9 mouse cellular contexts compared by ENCODE assay signal in genomic region chr11:94939280-94939679, GRCm38 (mm10). TPM values are rescaled to one million over a fixed set of nuclear protein-coding genes. Genes with fewer than 3 reads are reported as not detected.
DNase-seq lines count a peak whose midpoint lies in the region; ATAC-seq and TF ChIP-seq lines count a peak whose summit lies in the region.
"Had no signal": no experiment of that assay in that cellular context is flagged by ENCODE, and none has a peak within 500 bp of the region (broad histone marks: within the 10 kb centered on the region; RNA-seq: fewer than 3 reads in every experiment).

No protein-coding gene starts in this region.

- peaks cover 20% of the 10 kb centered on the region for H3K27me3 ChIP-seq in kidney, embryonic 16.5 days (ENCODE audit: insufficient read depth, low read length)
- H3K27me3 ChIP-seq in liver, adult 2 months (ENCODE audit: control insufficient read depth, insufficient read depth, low read length): 0 out of 2 replicates have a peak, but pooled peaks cover 2% of the 10 kb centered on the region

- H3K27ac ChIP-seq in kidney, embryonic 16.5 days (ENCODE audit: low read length): peak overlapping the region; percentile 47; the same call in 1 of the 2 replicates
- H3K27ac ChIP-seq in liver, adult 2 months (replicated peaks; ENCODE audit: insufficient read depth, low read depth, low read length): no peak overlapping the region

- H3K9me3 ChIP-seq in kidney, embryonic 16.5 days (ENCODE audit: low read length): no peaks in the 10 kb centered on the region

- no peak for TF ChIP-seq POLR2A in liver, adult 2 months (IDR thresholded peaks at IDR 0.05; ENCODE audit: extremely low read depth, insufficient read depth, low read length)

- peak overlapping the region; percentile 84 for H3K4me2 ChIP-seq in kidney, embryonic 16.5 days (replicated peaks; ENCODE audit: low read depth, low read length)

- H3K4me1 ChIP-seq in kidney, embryonic 16.5 days (ENCODE audit: insufficient read depth, low read length): peaks cover 26% of the 10 kb centered on the region
- no peaks in the 10 kb centered on the region for H3K4me1 ChIP-seq in liver, adult 2 months (ENCODE audit: control insufficient read depth, insufficient read depth, low read length)

- no peak overlapping the region for H3K9ac ChIP-seq in kidney, embryonic 16.5 days (replicated peaks; ENCODE audit: low read length)
- no peak overlapping the region for H3K9ac ChIP-seq in liver, adult 2 months (ENCODE audit: low read depth, low read length)

- WGBS in kidney, embryonic 16.5 days: 15% methylated on average over 4 of the region's 4 CpGs
- WGBS in liver, adult 2 months: 19% methylated on average over 4 of the region's 4 CpGs

- H3K79me2 ChIP-seq in liver, adult 2 months (ENCODE audit: control insufficient read depth, insufficient read depth, low read length): no peaks in the 10 kb centered on the region

- DNase-seq in urinary bladder, postnatal 14 days (ENCODE audit: low spot score): peak; percentile 82
- DNase-seq in urinary bladder, postnatal 10 days (ENCODE audit: low spot score): no peak
- DNase-seq in cerebellum, adult 11-12 months: peak; percentile 47
- peak; percentile 63 to 64 for DNase-seq in gastrocnemius, adult 8-10 months (ENCODE audit: low spot score in 2 of 2)
- DNase-seq in liver, adult 2 months (ENCODE audit: extremely low read depth, low read depth, low spot score): peak; percentile 12
- DNase-seq in retina, embryonic 14.5 days (ENCODE audit: low spot score): peak; percentile 86

- no peak for ATAC-seq in kidney, embryonic 16.5 days (ENCODE audit: low FRiP score, low TSS enrichment)
- ATAC-seq in granulocyte monocyte progenitor cell, adult 5-6 weeks (replicated peaks; ENCODE audit: poor library complexity, severe bottlenecking): no peak

- TF ChIP-seq CTCF in liver, adult 2 months (IDR thresholded peaks at IDR 0.05; ENCODE audit: low read depth, low read length): peak; percentile 92

- peak overlapping the region; percentile 61; the same call in 1 of the 2 replicates for H3K4me3 ChIP-seq in kidney, embryonic 16.5 days (ENCODE audit: low read length)
- H3K4me3 ChIP-seq in liver, adult 2 months (ENCODE audit: insufficient read depth, low read depth, low read length): no peak overlapping the region

- peaks cover 13% of the 10 kb centered on the region; the same call in 1 of the 2 replicates for H3K36me3 ChIP-seq in kidney, embryonic 16.5 days (ENCODE audit: insufficient read depth, low read length)
- no peaks in the 10 kb centered on the region for H3K36me3 ChIP-seq in liver, adult 2 months (ENCODE audit: control insufficient read depth, insufficient read depth, low read length)

RNA-seq across cellular contexts. Expression of gene Col1a1, which starts 3.3 kb away (rescaled TPM):
- total RNA-seq in gastrocnemius, adult 8-10 months (2022): 10 to 100 TPM; 30.9 to 90.6 (median 45.9) TPM
- 869 and 941 TPM in 2 replicates for polyA plus RNA-seq in kidney, embryonic 16.5 days (2015; fragmentation: Nextera tagmentation; extraction: Ambion mirVana)
- 1.6 and 3.3 TPM in 2 replicates for total RNA-seq in liver, adult 2 months (2014; rRNA removed)
- polyA plus RNA-seq in liver, adult 2 months (2012; rRNA removed): 2.3 TPM in 2 replicates
- not detected in 2 replicates for total RNA-seq in granulocyte monocyte progenitor cell, adult 5-6 weeks (2014; fragmentation: Nextera tagmentation)
- total RNA-seq in granulocyte monocyte progenitor cell, adult 5-6 weeks (2017): not detected in 2 replicates
- total RNA-seq: hematopoietic stem cell, adult 5-6 weeks had no signal

RNA-seq across cellular contexts. Expression of gene Hils1, which starts 28.1 kb away (rescaled TPM):
- total RNA-seq in gastrocnemius, adult 8-10 months (2022): not detected
- polyA plus RNA-seq in kidney, embryonic 16.5 days (2015; fragmentation: Nextera tagmentation; extraction: Ambion mirVana): not detected in 2 replicates
- not detected in 2 replicates for total RNA-seq in liver, adult 2 months (2014; rRNA removed)
- polyA plus RNA-seq in liver, adult 2 months (2012; rRNA removed): 0.19 TPM in 1 of 2 replicates, not detected in the other
- not detected in 2 replicates for total RNA-seq in granulocyte monocyte progenitor cell, adult 5-6 weeks (2014; fragmentation: Nextera tagmentation)
- not detected in 2 replicates for total RNA-seq in granulocyte monocyte progenitor cell, adult 5-6 weeks (2017)
- total RNA-seq: hematopoietic stem cell, adult 5-6 weeks had no signal

RNA-seq across cellular contexts. Expression of gene Sgca, which starts 36.8 kb away (rescaled TPM):
- 100 to 1,000 TPM; 272 to 306 (median 288) TPM for total RNA-seq in gastrocnemius, adult 8-10 months (2022)
- polyA plus RNA-seq in kidney, embryonic 16.5 days (2015; fragmentation: Nextera tagmentation; extraction: Ambion mirVana): 0.19 and 0.71 TPM in 2 replicates
- 0.09 TPM in 1 of 2 replicates, not detected in the other for total RNA-seq in liver, adult 2 months (2014; rRNA removed)
- polyA plus RNA-seq in liver, adult 2 months (2012; rRNA removed): not detected in 2 replicates
- not detected in 2 replicates for total RNA-seq in granulocyte monocyte progenitor cell, adult 5-6 weeks (2014; fragmentation: Nextera tagmentation)
- not detected in 2 replicates for total RNA-seq in granulocyte monocyte progenitor cell, adult 5-6 weeks (2017)
- total RNA-seq: hematopoietic stem cell, adult 5-6 weeks had no signal

RNA-seq across cellular contexts. Expression of gene Ppp1r9b, which starts 51.6 kb away (rescaled TPM):
- total RNA-seq in gastrocnemius, adult 8-10 months (2022): 10 to 100 TPM; 15.8 to 23.9 (median 19.4) TPM
- 9.9 and 10.7 TPM in 2 replicates for polyA plus RNA-seq in kidney, embryonic 16.5 days (2015; fragmentation: Nextera tagmentation; extraction: Ambion mirVana)
- total RNA-seq in liver, adult 2 months (2014; rRNA removed): 2.6 and 4.0 TPM in 2 replicates
- 3.5 and 3.6 TPM in 2 replicates for polyA plus RNA-seq in liver, adult 2 months (2012; rRNA removed)
- total RNA-seq in granulocyte monocyte progenitor cell, adult 5-6 weeks (2014; fragmentation: Nextera tagmentation): 50.3 and 61.7 TPM in 2 replicates
- 67.7 and 71.9 TPM in 2 replicates for total RNA-seq in granulocyte monocyte progenitor cell, adult 5-6 weeks (2017)

Comparison
In these comparisons a context has a peak if more than half of its experiments do, and no peak if none do; other contexts are left out.
1. RNA of gene Sgca, which starts 36.8 kb away (total RNA-seq): 272 to 306 TPM in gastrocnemius, adult 8-10 months; 0.09 TPM in liver, adult 2 months and not detected in granulocyte monocyte progenitor cell, adult 5-6 weeks; every median in the first group is over 100 times any median in the second.